In the genomic region with DNA sequence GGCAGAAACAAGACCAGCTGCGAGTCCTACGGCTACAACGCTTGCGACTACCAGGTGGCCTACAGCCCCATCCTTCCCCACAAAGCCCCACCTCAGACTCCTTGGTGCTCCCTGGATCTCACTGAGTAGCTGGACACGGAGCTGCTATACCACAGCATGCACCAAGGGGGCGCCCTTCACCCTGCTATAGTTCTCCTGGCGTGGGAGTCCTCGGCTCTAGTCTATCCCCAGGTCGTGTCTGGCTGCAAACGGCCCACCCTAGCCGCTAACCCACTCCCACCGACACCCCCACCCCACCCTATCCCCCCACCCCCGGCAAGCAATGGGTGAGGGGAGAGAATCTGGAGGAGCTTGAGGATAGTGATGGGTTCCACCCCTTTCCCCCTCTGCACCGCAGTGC, we compare ENCODE assay signal across 8 mouse cellular contexts. TPM values are rescaled to one million over a fixed set of nuclear protein-coding genes. Genes with fewer than 3 reads are reported as not detected.
A peak's percentile ranks its signal among the peaks of the same experiment; 100 is the strongest.
DNase-seq lines count a peak whose midpoint lies in the region; ATAC-seq and TF ChIP-seq lines count a peak whose summit lies in the region.

No protein-coding gene starts in this region.

- no peak for TF ChIP-seq POLR2A in cortical plate, adult 2 months (IDR thresholded peaks at IDR 0.05; ENCODE audit: extremely low read depth, insufficient read depth, low read length)
- no peak for TF ChIP-seq POLR2A in heart, adult 2 months (IDR thresholded peaks at IDR 0.05; ENCODE audit: insufficient read depth, low read depth, low read length)
- TF ChIP-seq POLR2A in myocyte (IDR thresholded peaks at IDR 0.05; ENCODE audit: insufficient read length, low read depth), result no peak
- TF ChIP-seq POLR2A in thymus, adult 2 months (IDR thresholded peaks at IDR 0.05; ENCODE audit: control insufficient read depth, extremely low read depth, insufficient read depth, low read length, poor library complexity), result no peak

- peak; percentile 77 for DNase-seq in midbrain, embryonic 10.5 days (ENCODE audit: low spot score)
- peak; percentile 71 to 83 for DNase-seq in heart, adult 2 months
- peak; percentile 71 for DNase-seq in kidney, adult 18-20 months
- DNase-seq in liver, embryonic 11.5 days (ENCODE audit: low spot score), result peak; percentile 77
- DNase-seq in thymus, adult 2 months, result peak; percentile 74

- no peak overlapping the region for H3K9ac ChIP-seq in midbrain, embryonic 16.5 days (ENCODE audit: low read depth, low read length)
- H3K9ac ChIP-seq in heart, adult 2 months (ENCODE audit: low read depth, low read length), result no peak overlapping the region
- no peak overlapping the region for H3K9ac ChIP-seq in liver, embryonic 11.5 days (ENCODE audit: low read depth, low read length)

- intact Hi-C loops in heart, adult 2 months (cut with DNase I), result loop anchor here (1.0 kb wide), 1 partner anchor 34 kb away; no protein-coding TSS in a partner anchor

- no peaks in the 10 kb centered on the region for H3K36me3 ChIP-seq in midbrain, embryonic 10.5 days
- H3K36me3 ChIP-seq in midbrain, embryonic 16.5 days (ENCODE audit: control insufficient read depth, insufficient read depth, low read length), result no peaks in the 10 kb centered on the region
- no peaks in the 10 kb centered on the region for H3K36me3 ChIP-seq in heart, adult 2 months (ENCODE audit: control insufficient read depth, insufficient read depth, low read length)
- H3K36me3 ChIP-seq in liver, embryonic 11.5 days (ENCODE audit: control insufficient read depth, insufficient read depth, low read length), result peaks cover 3% of the 10 kb centered on the region; the same call in 1 of the 2 replicates
- H3K36me3 ChIP-seq in myocyte (ENCODE audit: control insufficient read depth, insufficient read depth), result no peaks in the 10 kb centered on the region
- H3K36me3 ChIP-seq in thymus, adult 2 months (ENCODE audit: control insufficient read depth, insufficient read depth, low read length), result peaks cover 39% of the 10 kb centered on the region

- no peak overlapping the region for H3K27ac ChIP-seq in midbrain, embryonic 10.5 days (replicated peaks)
- H3K27ac ChIP-seq in midbrain, embryonic 16.5 days (ENCODE audit: low read length), result no peak overlapping the region
- H3K27ac ChIP-seq in cortical plate, adult 2 months (ENCODE audit: insufficient read depth, low read length), result no peak overlapping the region
- H3K27ac ChIP-seq in heart, adult 2 months, result no peak overlapping the region
- H3K27ac ChIP-seq in liver, embryonic 11.5 days (ENCODE audit: low read depth, low read length), result no peak overlapping the region
- no peak overlapping the region for H3K27ac ChIP-seq in thymus, adult 2 months (ENCODE audit: control insufficient read depth, insufficient read depth, low read length)

- H3K9me3 ChIP-seq in midbrain, embryonic 10.5 days (replicated peaks), result no peaks in the 10 kb centered on the region
- no peaks in the 10 kb centered on the region for H3K9me3 ChIP-seq in midbrain, embryonic 16.5 days (replicated peaks; ENCODE audit: control insufficient read depth, low read length, poor library complexity, severe bottlenecking)
- H3K9me3 ChIP-seq in liver, embryonic 11.5 days (ENCODE audit: control insufficient read depth, low read length), result no peaks in the 10 kb centered on the region

- no peak overlapping the region; the same call in 1 of the 2 replicates for H3K4me2 ChIP-seq in midbrain, embryonic 16.5 days (ENCODE audit: low read length)
- peak overlapping the region; percentile 63 for H3K4me2 ChIP-seq in liver, embryonic 11.5 days
- H3K4me2 ChIP-seq in myocyte (ENCODE audit: low read depth), result peak overlapping the region; percentile 22

- TF ChIP-seq EP300 in heart, adult 2 months (IDR thresholded peaks at IDR 0.05; ENCODE audit: insufficient read depth, low read depth, low read length), result peak; percentile 64; the same call in 1 of the 2 replicates

- no peak overlapping the region for H3ac ChIP-seq in myocyte (ENCODE audit: control insufficient read depth, insufficient read length)

- 7% methylated on average over 14 of the region's 14 CpGs for WGBS in midbrain, embryonic 10.5 days
- 4% methylated on average over 13 of the region's 14 CpGs for WGBS in midbrain, embryonic 16.5 days
- WGBS in heart, adult 2 months, result 7% methylated on average over 14 of the region's 14 CpGs
- 5% methylated on average over 14 of the region's 14 CpGs for WGBS in liver, embryonic 11.5 days
- 20% methylated on average over 14 of the region's 14 CpGs for WGBS in thymus, adult 2 months

- peaks cover 52% of the 10 kb centered on the region for H3K27me3 ChIP-seq in midbrain, embryonic 10.5 days (ENCODE audit: low read depth, poor library complexity, severe bottlenecking)
- H3K27me3 ChIP-seq in midbrain, embryonic 16.5 days (ENCODE audit: control insufficient read depth, insufficient read depth, low read depth, low read length), result peaks cover 11% of the 10 kb centered on the region
- no peaks in the 10 kb centered on the region for H3K27me3 ChIP-seq in heart, adult 2 months (ENCODE audit: control insufficient read depth, insufficient read depth, low read length)
- no peaks in the 10 kb centered on the region for H3K27me3 ChIP-seq in liver, embryonic 11.5 days (replicated peaks; ENCODE audit: control insufficient read depth, insufficient read depth, low read length)
- H3K27me3 ChIP-seq in myocyte (ENCODE audit: control insufficient read depth, insufficient read depth, insufficient read length), result no peaks in the 10 kb centered on the region
- H3K27me3 ChIP-seq in thymus, adult 2 months (ENCODE audit: control insufficient read depth, insufficient read depth, low read length), result no peaks in the 10 kb centered on the region

- TF ChIP-seq CTCF in cortical plate, adult 2 months (IDR thresholded peaks at IDR 0.05; ENCODE audit: extremely low read depth, insufficient read depth, low read length), result peak; percentile 74
- TF ChIP-seq CTCF in heart, adult 2 months (IDR thresholded peaks at IDR 0.05), result peak; percentile 97
- TF ChIP-seq CTCF in thymus, adult 2 months (IDR thresholded peaks at IDR 0.05; ENCODE audit: borderline replicate concordance, control insufficient read depth, extremely low read depth, insufficient read depth, low read length, poor library complexity), result peak; percentile 75

- ATAC-seq in midbrain, embryonic 16.5 days, result no peak
- ATAC-seq in liver, embryonic 11.5 days (replicated peaks; ENCODE audit: low FRiP score), result peak; percentile 66

- no peaks in the 10 kb centered on the region for H3K79me2 ChIP-seq in heart, adult 2 months (replicated peaks; ENCODE audit: control insufficient read depth, insufficient read depth, low read length)
- H3K79me2 ChIP-seq in myocyte (ENCODE audit: control insufficient read depth, insufficient read depth), result no peaks in the 10 kb centered on the region

- H3K4me1 ChIP-seq in midbrain, embryonic 10.5 days, result peaks cover 31% of the 10 kb centered on the region
- no peaks in the 10 kb centered on the region for H3K4me1 ChIP-seq in midbrain, embryonic 16.5 days (ENCODE audit: control insufficient read depth, insufficient read depth, low read length)
- no peaks in the 10 kb centered on the region for H3K4me1 ChIP-seq in cortical plate, adult 2 months (ENCODE audit: control insufficient read depth, insufficient read depth, low read length)
- H3K4me1 ChIP-seq in heart, adult 2 months (ENCODE audit: control insufficient read depth, insufficient read depth, low read length), result no peaks in the 10 kb centered on the region; the same call in 1 of the 2 replicates
- H3K4me1 ChIP-seq in liver, embryonic 11.5 days (replicated peaks; ENCODE audit: control insufficient read depth, insufficient read depth, low read length), result peaks cover 28% of the 10 kb centered on the region
- peaks cover 37% of the 10 kb centered on the region for H3K4me1 ChIP-seq in thymus, adult 2 months (replicated peaks; ENCODE audit: control insufficient read depth, insufficient read depth, low read length)

- peak overlapping the region; percentile 35 for H3K4me3 ChIP-seq in midbrain, embryonic 10.5 days
- no peak overlapping the region for H3K4me3 ChIP-seq in midbrain, embryonic 16.5 days (ENCODE audit: low read depth, low read length)
- H3K4me3 ChIP-seq in cortical plate, adult 2 months (ENCODE audit: insufficient read depth, low read length), result no peak overlapping the region
- H3K4me3 ChIP-seq in heart, adult 2 months, result no peak overlapping the region
- peak overlapping the region; percentile 20 for H3K4me3 ChIP-seq in liver, embryonic 11.5 days (ENCODE audit: low read depth, low read length)
- H3K4me3 ChIP-seq in myocyte, result no peak overlapping the region
- no peak overlapping the region for H3K4me3 ChIP-seq in thymus, adult 2 months (ENCODE audit: control insufficient read depth, insufficient read depth, low read length)

RNA-seq across cellular contexts. Expression of a gene that starts 7.2 kb away (rescaled TPM):
- polyA plus RNA-seq in midbrain, embryonic 10.5 days (2016; fragmentation: Nextera tagmentation; extraction: Ambion mirVana), result 1.4 and 2.2 TPM in 2 replicates
- polyA plus RNA-seq in midbrain, embryonic 16.5 days (2015; fragmentation: Nextera tagmentation; extraction: Ambion mirVana), result not detected in 2 replicates
- 0.47 and 0.50 TPM in 2 replicates for polyA plus RNA-seq in cortical plate, adult 2 months (2012; rRNA removed)
- total RNA-seq in heart, adult 2 months (2021), result not detected
- polyA plus RNA-seq in heart, adult 2 months (2012; rRNA removed), result 0.16 TPM in 1 of 2 replicates, not detected in the other
- polyA plus RNA-seq in liver, embryonic 11.5 days (2014; fragmentation: Nextera tagmentation; extraction: Ambion mirVana), result 49.3 and 54.3 TPM in 2 replicates
- not detected for polyA plus RNA-seq in myocyte (2012; fragmentation: generic; extraction: Trizol)
- 1.7 and 1.8 TPM in 2 replicates for polyA plus RNA-seq in thymus, adult 2 months (2012; rRNA removed)

RNA-seq across cellular contexts. Expression of a gene that starts 8.3 kb away (rescaled TPM):
- 10.1 and 10.5 TPM in 2 replicates for polyA plus RNA-seq in midbrain, embryonic 10.5 days (2016; fragmentation: Nextera tagmentation; extraction: Ambion mirVana)
- 4.2 and 4.5 TPM in 2 replicates for polyA plus RNA-seq in midbrain, embryonic 16.5 days (2015; fragmentation: Nextera tagmentation; extraction: Ambion mirVana)
- polyA plus RNA-seq in cortical plate, adult 2 months (2012; rRNA removed), result 9.1 and 9.7 TPM in 2 replicates
- 10 to 100 TPM; 12.6 to 15.7 TPM for total RNA-seq in heart, adult 2 months (2021)
- polyA plus RNA-seq in heart, adult 2 months (2012; rRNA removed), result 18.1 and 23.3 TPM in 2 replicates
- polyA plus RNA-seq in liver, embryonic 11.5 days (2014; fragmentation: Nextera tagmentation; extraction: Ambion mirVana), result 61.2 and 62.1 TPM in 2 replicates
- 51.9 TPM for polyA plus RNA-seq in myocyte (2012; fragmentation: generic; extraction: Trizol)
- 201 and 217 TPM in 2 replicates for polyA plus RNA-seq in thymus, adult 2 months (2012; rRNA removed)

RNA-seq across cellular contexts. Expression of a gene that starts 8.4 kb away (rescaled TPM):
- polyA plus RNA-seq in midbrain, embryonic 10.5 days (2016; fragmentation: Nextera tagmentation; extraction: Ambion mirVana), result 0.78 and 0.93 TPM in 2 replicates
- polyA plus RNA-seq in midbrain, embryonic 16.5 days (2015; fragmentation: Nextera tagmentation; extraction: Ambion mirVana), result 0.73 and 1.6 TPM in 2 replicates
- 0.54 and 0.79 TPM in 2 replicates for polyA plus RNA-seq in cortical plate, adult 2 months (2012; rRNA removed)
- total RNA-seq in heart, adult 2 months (2021), result 1 to 10 TPM; 3.3 to 3.7 TPM
- 6.1 and 9.5 TPM in 2 replicates for polyA plus RNA-seq in heart, adult 2 months (2012; rRNA removed)
- 18.6 and 18.8 TPM in 2 replicates for polyA plus RNA-seq in liver, embryonic 11.5 days (2014; fragmentation: Nextera tagmentation; extraction: Ambion mirVana)
- polyA plus RNA-seq in myocyte (2012; fragmentation: generic; extraction: Trizol), result 0.19 TPM
- 388 and 467 TPM in 2 replicates for polyA plus RNA-seq in thymus, adult 2 months (2012; rRNA removed)

RNA-seq across cellular contexts. Expression of a gene that starts 19.2 kb away (rescaled TPM):
- polyA plus RNA-seq in midbrain, embryonic 10.5 days (2016; fragmentation: Nextera tagmentation; extraction: Ambion mirVana), result 0.14 and 0.58 TPM in 2 replicates
- 0.99 and 1.6 TPM in 2 replicates for polyA plus RNA-seq in midbrain, embryonic 16.5 days (2015; fragmentation: Nextera tagmentation; extraction: Ambion mirVana)
- 0.86 and 1.1 TPM in 2 replicates for polyA plus RNA-seq in cortical plate, adult 2 months (2012; rRNA removed)
- total RNA-seq in heart, adult 2 months (2021), result under 1 TPM; 0.44 to 0.48 TPM
- 0.57 and 0.79 TPM in 2 replicates for polyA plus RNA-seq in heart, adult 2 months (2012; rRNA removed)
- 0.21 and 0.80 TPM in 2 replicates for polyA plus RNA-seq in liver, embryonic 11.5 days (2014; fragmentation: Nextera tagmentation; extraction: Ambion mirVana)
- 0.35 TPM for polyA plus RNA-seq in myocyte (2012; fragmentation: generic; extraction: Trizol)
- 0.06 TPM in 1 of 2 replicates, not detected in the other for polyA plus RNA-seq in thymus, adult 2 months (2012; rRNA removed)

RNA-seq across cellular contexts. Expression of a gene that starts 19.2 kb away (rescaled TPM):
- polyA plus RNA-seq in midbrain, embryonic 10.5 days (2016; fragmentation: Nextera tagmentation; extraction: Ambion mirVana), result 36.2 and 39.4 TPM in 2 replicates
- 12.8 and 13.8 TPM in 2 replicates for polyA plus RNA-seq in midbrain, embryonic 16.5 days (2015; fragmentation: Nextera tagmentation; extraction: Ambion mirVana)
- 10.6 and 13.5 TPM in 2 replicates for polyA plus RNA-seq in cortical plate, adult 2 months (2012; rRNA removed)
- total RNA-seq in heart, adult 2 months (2021), result 100 to 1,000 TPM; 109 to 129 TPM
- polyA plus RNA-seq in heart, adult 2 months (2012; rRNA removed), result 217 and 273 TPM in 2 replicates
- polyA plus RNA-seq in liver, embryonic 11.5 days (2014; fragmentation: Nextera tagmentation; extraction: Ambion mirVana), result 92.1 and 99.4 TPM in 2 replicates
- 109 TPM for polyA plus RNA-seq in myocyte (2012; fragmentation: generic; extraction: Trizol)
- polyA plus RNA-seq in thymus, adult 2 months (2012; rRNA removed), result 286 and 322 TPM in 2 replicates

Comparison
In these comparisons a context has a peak if more than half of its experiments do, and no peak if none do; other contexts are left out.
1. H3K4me3 ChIP-seq: peak in midbrain, embryonic 10.5 days (single experiment) and liver, embryonic 11.5 days (single experiment); none in midbrain, embryonic 16.5 days (single experiment), cortical plate, adult 2 months (single experiment), heart, adult 2 months (single experiment), myocyte (single experiment) and thymus, adult 2 months (single experiment).
2. RNA of a gene that starts 7.2 kb away (polyA plus RNA-seq): 49.3 to 54.3 TPM in liver, embryonic 11.5 days; 1.4 to 2.2 TPM in midbrain, embryonic 10.5 days, 1.7 to 1.8 TPM in thymus, adult 2 months, 0.47 to 0.50 TPM in cortical plate, adult 2 months, 0.16 TPM in heart, adult 2 months, not detected in midbrain, embryonic 16.5 days and not detected in myocyte (single experiment); every median in the first group is over 10 times any median in the second.
3. RNA of a gene that starts 8.4 kb away (polyA plus RNA-seq): 388 to 467 TPM in thymus, adult 2 months; 18.6 to 18.8 TPM in liver, embryonic 11.5 days, 6.1 to 9.5 TPM in heart, adult 2 months, 0.78 to 0.93 TPM in midbrain, embryonic 10.5 days, 0.73 to 1.6 TPM in midbrain, embryonic 16.5 days, 0.54 to 0.79 TPM in cortical plate, adult 2 months and 0.19 TPM in myocyte (single experiment); every median in the first group is over 10 times any median in the second.
4. Peak in every context shown above with its lines, with median percentiles within 50 percentile points of each other: DNase-seq and CTCF ChIP-seq.